Mouse (Mus musculus) lung, embryonic 15.5 days (tissue): ENCODE measurements around the gene Plppr5. TPM values are rescaled to one million over a fixed set of nuclear protein-coding genes. Genes with fewer than 3 reads are reported as not detected.

Source experiments
- ATAC-seq: fragments of 200-750 bp; cut with Nextera tagmentation; 2 replicates; pipeline ENCODE4 v1.8.0; 2017; ENCODE audit warnings: moderate number of reproducible peaks, borderline replicate concordance; ENCODE audit not compliant: low FRiP score, low TSS enrichment; ENCODE audit errors: extremely low read depth
- H3K27ac ChIP-seq: fragments of 300-500 bp; sonication (generic); 2 replicates; pipeline ENCODE4 v1.5.1; 2015; ENCODE audit warnings: moderate library complexity, mild to moderate bottlenecking, inconsistent platforms
- H3K27me3 ChIP-seq: fragments of 300-500 bp; sonication (generic); 2 replicates; pipeline ENCODE4 v1.6.1; 2015; ENCODE audit warnings: inconsistent platforms
- H3K36me3 ChIP-seq: fragments of 300-500 bp; sonication (generic); 2 replicates; pipeline ENCODE4 v1.6.1; 2015; ENCODE audit warnings: inconsistent platforms
- H3K4me1 ChIP-seq: fragments of 300-500 bp; sonication (generic); 2 replicates; pipeline ENCODE4 v1.6.1; 2015; ENCODE audit warnings: inconsistent platforms
- H3K4me2 ChIP-seq: fragments of 300-500 bp; sonication (generic); 2 replicates; pipeline ENCODE4 v1.6.1; 2015; ENCODE audit warnings: inconsistent platforms, mild to moderate bottlenecking, moderate library complexity
- H3K4me3 ChIP-seq: fragments of 300-500 bp; sonication (generic); 2 replicates; pipeline ENCODE4 v1.5.1; 2015; ENCODE audit warnings: mild to moderate bottlenecking, inconsistent platforms
- H3K9ac ChIP-seq: fragments of 300-500 bp; sonication (generic); 2 replicates; pipeline ENCODE4 v1.6.1; 2015; ENCODE audit warnings: inconsistent platforms
- H3K9me3 ChIP-seq: fragments of 300-500 bp; sonication (generic); 2 replicates; pipeline ENCODE4 v1.6.1; 2016; ENCODE audit warnings: inconsistent platforms
- WGBS: fragments of 180-500 bp; shearing (Covaris S2); methylation state at CpG from one replicate; pipeline ENCODE4 v1.1.7; 2015; 5-methylcytosine and 5-hydroxymethylcytosine counted together
- polyA plus RNA-seq: library from polyadenylated mRNA; unstranded; fragments of >200 nt; fragmentation: Nextera tagmentation; extraction: Ambion mirVana; gene quantifications from 2 replicates; pipeline ENCODE4 v1.2.1, GENCODE M21; 2015

The Plppr5 gene
- polyA plus RNA-seq, 1 experiment from 2014 or later: 1.5 TPM

DNA sequence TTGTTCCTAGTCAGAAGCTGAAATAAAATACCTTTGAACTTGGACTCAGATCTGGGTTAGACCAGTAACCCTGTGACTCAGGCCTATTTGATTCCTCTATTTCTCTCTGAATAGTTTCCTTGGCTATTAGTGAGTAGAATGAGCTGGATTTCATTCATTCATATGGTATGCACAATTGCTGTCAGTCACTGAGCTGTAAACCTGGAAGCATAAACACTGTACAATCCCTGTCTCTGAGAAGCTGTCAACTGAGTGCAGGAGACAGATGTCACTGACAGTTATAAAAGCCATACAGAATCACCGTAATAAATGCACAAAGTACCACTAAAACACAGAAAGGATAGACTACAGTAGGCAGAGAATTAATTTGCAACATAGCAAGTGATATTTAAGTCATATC, 40.2 kb downstream of the Plppr5 start:
- Histone ChIP-seq H3K4me2 (no peak overlapping the region), H3K9me3 (no peaks in the 10 kb centered on the region), H3K36me3 (no peaks in the 10 kb centered on the region), H3K4me3 (no peak overlapping the region), H3K9ac (no peak overlapping the region), H3K27me3 (no peaks in the 10 kb centered on the region), H3K27ac (no peak overlapping the region), H3K4me1 (0 out of 2 replicates have a peak, but pooled peaks cover 3% of the 10 kb centered on the region)
- no peak for ATAC-seq
- 40% methylated on average over 1 of the region's 1 CpGs for WGBS

DNA sequence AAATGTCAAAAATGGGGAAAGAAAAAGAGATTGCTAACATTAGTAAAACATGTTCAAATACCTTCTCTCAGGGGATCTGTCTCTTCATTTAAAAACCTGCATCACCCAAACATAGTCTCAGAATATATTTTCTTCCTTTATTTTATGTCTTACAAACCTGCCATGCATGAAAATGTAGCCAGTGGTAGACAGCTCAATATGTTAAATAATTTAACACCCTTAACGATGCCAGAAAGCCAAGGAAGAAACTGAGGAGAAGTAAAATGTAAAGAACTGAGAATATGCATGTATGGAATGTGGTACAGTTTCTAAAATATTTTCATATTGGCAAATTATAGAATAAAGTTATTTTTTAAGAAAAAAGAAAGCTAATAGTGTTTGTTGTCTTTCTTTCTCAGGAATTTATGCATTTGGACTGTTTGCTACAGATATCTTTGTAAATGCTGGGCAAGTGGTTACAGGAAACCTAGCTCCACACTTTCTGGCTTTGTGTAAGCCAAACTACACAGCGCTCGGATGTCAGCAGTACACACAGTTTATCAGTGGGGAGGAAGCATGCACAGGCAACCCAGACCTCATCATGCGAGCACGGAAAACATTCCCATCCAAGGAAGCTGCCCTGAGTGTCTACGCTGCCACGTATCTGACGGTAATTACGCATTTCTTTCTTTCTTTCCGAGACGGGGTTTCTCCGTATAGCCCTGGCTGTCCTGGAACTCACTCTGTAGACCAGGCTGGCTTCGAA, 50.8 kb downstream of the Plppr5 start:
- H3K4me3 ChIP-seq: no peak overlapping the region
- 88% methylated on average over 13 of the region's 13 CpGs for WGBS
- no peak overlapping the region for H3K4me2 ChIP-seq
- H3K36me3 ChIP-seq: no peaks in the 10 kb centered on the region
- no peaks in the 10 kb centered on the region for H3K4me1 ChIP-seq
- no peak overlapping the region for H3K27ac ChIP-seq
- no peaks in the 10 kb centered on the region for H3K9me3 ChIP-seq
- H3K27me3 ChIP-seq: no peaks in the 10 kb centered on the region
- no peak for ATAC-seq
- H3K9ac ChIP-seq: no peak overlapping the region

DNA sequence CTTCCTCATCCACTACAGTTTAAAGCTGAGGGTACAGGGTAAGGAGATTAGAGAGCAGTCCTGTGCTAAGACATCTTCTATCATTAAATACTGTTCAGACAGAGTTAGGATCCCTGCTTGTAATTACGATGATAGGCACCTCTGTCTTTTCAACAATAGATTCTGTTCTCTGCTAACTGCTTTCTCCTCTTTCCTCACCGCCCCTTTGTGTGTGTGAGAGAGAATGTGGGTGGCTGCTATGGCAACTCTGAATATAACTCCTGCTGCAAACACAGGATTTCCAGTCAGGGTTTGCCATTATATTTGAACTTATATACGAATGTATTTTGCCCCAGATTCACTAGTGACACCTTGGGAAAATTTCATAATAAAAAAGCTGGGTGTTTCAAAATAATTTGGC, 54.2 kb downstream of the Plppr5 start:
- no peaks in the 10 kb centered on the region for H3K27me3 ChIP-seq

DNA sequence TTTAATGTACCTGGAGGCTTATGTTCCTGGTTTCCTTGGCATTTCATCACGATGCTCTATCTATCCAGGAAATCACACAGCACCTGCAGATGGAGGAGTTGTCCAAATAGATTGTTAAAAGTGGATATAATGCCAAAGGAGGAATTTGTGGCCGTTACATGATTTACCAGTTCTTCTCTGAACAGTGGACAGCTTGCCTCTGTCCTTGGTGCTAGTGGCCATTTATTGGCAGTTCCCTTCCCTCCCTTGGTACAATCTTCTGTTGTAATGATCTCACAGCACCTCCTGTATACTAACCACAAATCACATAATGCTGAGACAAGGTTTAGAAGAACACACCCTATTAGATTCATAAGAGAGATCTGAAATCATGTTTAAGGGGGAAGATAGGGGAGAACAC, 55.7 kb downstream of the Plppr5 start:
- Histone ChIP-seq H3K4me1 (no peaks in the 10 kb centered on the region; the same call in 1 of the 2 replicates), H3K4me3 (no peak overlapping the region), H3K27ac (no peak overlapping the region), H3K36me3 (no peaks in the 10 kb centered on the region), H3K4me2 (no peak overlapping the region), H3K9ac (no peak overlapping the region), H3K9me3 (no peaks in the 10 kb centered on the region), H3K27me3 (no peaks in the 10 kb centered on the region)
- no peak for ATAC-seq
- WGBS: 40% methylated on average over 2 of the region's 2 CpGs

More for the DNA sequence above, 54.2 kb downstream of the Plppr5 start:
- Histone ChIP-seq H3K4me2 (no peak overlapping the region), H3K4me3 (no peak overlapping the region), H3K36me3 (no peaks in the 10 kb centered on the region), H3K9ac (no peak overlapping the region), H3K27ac (no peak overlapping the region), H3K9me3 (no peaks in the 10 kb centered on the region), H3K4me1 (no peaks in the 10 kb centered on the region)
- WGBS: 68% methylated on average over 3 of the region's 3 CpGs
- ATAC-seq: no peak

DNA sequence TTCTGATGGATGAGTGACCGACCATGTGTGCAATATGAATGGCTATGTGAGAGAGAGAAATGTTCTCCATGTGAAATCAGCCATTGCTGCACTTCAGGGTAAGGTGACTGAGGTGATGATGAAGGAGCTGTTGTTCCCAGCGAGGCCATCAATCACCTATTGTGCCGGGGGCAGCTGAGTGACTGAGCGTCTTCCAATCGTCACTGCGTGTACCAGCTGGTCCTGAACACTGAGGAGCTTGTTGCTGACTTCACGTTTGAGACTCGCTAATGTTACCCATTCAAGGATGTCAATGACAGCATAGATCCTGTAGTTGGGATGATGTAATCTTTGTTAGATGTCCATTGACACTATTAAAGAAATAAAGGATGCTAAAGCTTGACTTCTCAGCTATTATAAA, 74.0 kb downstream of the Plppr5 start:
- H3K9ac ChIP-seq: no peak overlapping the region
- no peaks in the 10 kb centered on the region for H3K36me3 ChIP-seq
- no peak overlapping the region for H3K4me2 ChIP-seq
- H3K27ac ChIP-seq: no peak overlapping the region
- no peak overlapping the region for H3K4me3 ChIP-seq
- H3K9me3 ChIP-seq: no peaks in the 10 kb centered on the region
- H3K4me1 ChIP-seq: no peaks in the 10 kb centered on the region
- 51% methylated on average over 8 of the region's 8 CpGs for WGBS
- ATAC-seq: no peak
- H3K27me3 ChIP-seq: no peaks in the 10 kb centered on the region

DNA sequence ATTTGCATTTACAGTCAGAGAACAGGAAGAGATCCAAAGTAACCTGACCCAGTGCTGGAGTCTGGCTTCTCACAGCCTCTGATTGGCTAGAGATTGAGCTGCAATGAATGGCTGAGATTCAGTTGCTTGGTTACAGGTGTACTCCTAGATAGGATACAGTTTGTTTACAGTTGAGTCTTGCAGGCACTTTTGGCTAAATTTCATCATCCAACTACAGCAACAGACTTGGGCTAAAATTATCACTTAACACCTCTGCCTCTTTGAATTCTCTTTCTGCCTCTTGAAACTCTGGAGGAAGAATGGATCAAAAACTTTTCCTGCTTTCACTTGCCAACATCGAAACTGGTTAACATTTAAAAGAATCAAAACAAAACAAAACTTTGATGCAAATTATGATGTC, 89.7 kb downstream of the Plppr5 start:
- no peak overlapping the region for H3K9ac ChIP-seq
- H3K27me3 ChIP-seq: no peaks in the 10 kb centered on the region
- H3K4me1 ChIP-seq: no peaks in the 10 kb centered on the region
- no peak overlapping the region for H3K27ac ChIP-seq
- H3K4me2 ChIP-seq: no peak overlapping the region
- no peak for ATAC-seq
- no peaks in the 10 kb centered on the region for H3K36me3 ChIP-seq
- H3K4me3 ChIP-seq: no peak overlapping the region
- 72% methylated on average over 1 of the region's 1 CpGs for WGBS
- no peaks in the 10 kb centered on the region for H3K9me3 ChIP-seq

DNA sequence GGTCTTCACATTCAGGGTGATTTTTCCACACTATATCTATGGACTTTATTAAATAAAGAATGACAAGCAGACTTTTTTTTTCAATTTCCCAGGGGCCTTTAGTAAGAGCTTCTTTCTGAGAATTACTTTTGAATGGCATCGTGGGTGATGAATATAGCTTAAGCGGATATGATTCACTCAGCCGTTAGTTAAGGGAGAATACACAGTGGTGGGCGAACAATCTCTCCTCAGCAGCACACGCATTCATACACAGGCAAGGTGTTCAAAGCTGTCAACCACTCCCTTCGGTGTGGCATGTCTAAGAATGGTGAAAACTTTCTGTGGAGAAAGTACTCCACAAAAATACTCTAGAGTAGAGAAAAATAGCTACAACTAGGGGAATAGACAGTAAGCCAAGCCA, 104.6 kb downstream of the Plppr5 start:
- H3K36me3 ChIP-seq: no peaks in the 10 kb centered on the region
- H3K9me3 ChIP-seq: no peaks in the 10 kb centered on the region
- H3K4me1 ChIP-seq: no peaks in the 10 kb centered on the region
- ATAC-seq: no peak
- H3K4me2 ChIP-seq: no peak overlapping the region
- H3K27me3 ChIP-seq: no peaks in the 10 kb centered on the region
- H3K27ac ChIP-seq: no peak overlapping the region
- WGBS: 90% methylated on average over 6 of the region's 6 CpGs
- H3K4me3 ChIP-seq: no peak overlapping the region
- H3K9ac ChIP-seq: no peak overlapping the region

DNA sequence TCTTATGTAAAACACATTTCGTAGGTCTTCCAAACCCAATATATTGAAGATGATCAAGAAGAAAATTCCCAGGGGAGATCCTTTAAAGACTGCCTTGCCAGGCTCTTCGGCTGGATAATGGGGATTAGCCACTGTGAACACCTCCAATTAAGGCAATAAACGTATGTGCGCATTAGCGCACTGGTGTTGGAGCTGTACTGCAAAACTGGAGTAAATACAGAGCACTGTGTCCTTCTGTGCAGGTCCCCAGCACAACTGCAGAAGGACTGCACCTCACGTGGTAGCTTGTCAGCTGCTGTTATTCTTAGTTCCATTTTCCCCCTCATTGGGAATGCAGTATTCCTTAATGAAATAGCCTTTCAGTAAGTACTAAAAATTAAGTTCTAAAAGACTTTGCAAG, 110.0 kb downstream of the Plppr5 start:
- H3K4me1 ChIP-seq: no peaks in the 10 kb centered on the region

DNA sequence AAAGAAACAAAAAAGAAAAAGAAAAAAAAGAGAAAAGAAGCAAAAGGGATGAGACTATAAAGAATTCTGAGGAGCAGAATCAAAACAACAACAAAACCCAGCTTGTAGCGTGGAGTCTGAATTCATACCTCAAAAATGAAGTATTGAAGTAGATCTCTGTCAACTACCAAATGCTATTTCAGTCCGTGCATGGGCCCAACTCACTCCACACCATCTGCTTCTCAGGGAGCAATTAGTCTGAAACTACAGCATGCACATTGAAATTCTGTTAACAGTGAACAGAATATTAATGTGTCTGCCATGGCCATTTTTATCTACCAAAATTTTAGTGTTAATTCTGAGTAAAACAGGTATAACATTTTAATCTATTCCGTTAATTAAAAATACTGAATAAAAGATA, 111.4 kb downstream of the Plppr5 start:
- H3K4me3 ChIP-seq: no peak overlapping the region
- no peaks in the 10 kb centered on the region for H3K4me1 ChIP-seq
- no peak overlapping the region for H3K4me2 ChIP-seq
- H3K9ac ChIP-seq: no peak overlapping the region
- ATAC-seq: no peak
- WGBS: 86% methylated on average over 3 of the region's 3 CpGs
- H3K27me3 ChIP-seq: no peaks in the 10 kb centered on the region
- no peak overlapping the region for H3K27ac ChIP-seq
- H3K9me3 ChIP-seq: no peaks in the 10 kb centered on the region
- H3K36me3 ChIP-seq: no peaks in the 10 kb centered on the region

More for the DNA sequence above, 110.0 kb downstream of the Plppr5 start:
- ATAC-seq: no peak
- 81% methylated on average over 6 of the region's 6 CpGs for WGBS
- H3K36me3 ChIP-seq: no peaks in the 10 kb centered on the region
- no peaks in the 10 kb centered on the region for H3K9me3 ChIP-seq
- H3K4me3 ChIP-seq: no peak overlapping the region
- H3K9ac ChIP-seq: no peak overlapping the region
- H3K27ac ChIP-seq: no peak overlapping the region
- no peaks in the 10 kb centered on the region for H3K27me3 ChIP-seq
- no peak overlapping the region for H3K4me2 ChIP-seq

DNA sequence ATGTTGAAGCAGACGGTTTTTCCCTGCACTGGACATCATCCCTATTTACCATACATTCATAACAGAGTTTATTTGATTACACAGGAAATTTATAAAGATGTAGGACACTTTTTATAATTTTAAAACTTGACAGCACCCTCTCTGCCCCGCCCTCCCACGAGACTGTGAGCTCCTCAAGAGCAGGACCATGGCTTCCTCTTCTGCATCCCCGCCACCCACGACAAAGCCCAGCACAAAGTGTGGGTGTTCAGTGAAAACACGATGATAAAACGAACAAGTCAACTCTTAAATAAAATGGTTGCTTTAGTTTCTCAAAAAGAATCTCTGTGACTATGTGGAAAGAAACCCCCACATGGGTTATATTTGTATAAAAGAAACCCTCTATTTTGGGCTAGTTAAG, 112.0 kb downstream of the Plppr5 start:
- Histone ChIP-seq H3K9me3 (no peaks in the 10 kb centered on the region), H3K4me2 (no peak overlapping the region), H3K9ac (no peak overlapping the region), H3K27ac (no peak overlapping the region), H3K27me3 (no peaks in the 10 kb centered on the region), H3K4me1 (no peaks in the 10 kb centered on the region), H3K4me3 (no peak overlapping the region), H3K36me3 (no peaks in the 10 kb centered on the region)
- no peak for ATAC-seq
- WGBS: 83% methylated on average over 7 of the region's 7 CpGs

DNA sequence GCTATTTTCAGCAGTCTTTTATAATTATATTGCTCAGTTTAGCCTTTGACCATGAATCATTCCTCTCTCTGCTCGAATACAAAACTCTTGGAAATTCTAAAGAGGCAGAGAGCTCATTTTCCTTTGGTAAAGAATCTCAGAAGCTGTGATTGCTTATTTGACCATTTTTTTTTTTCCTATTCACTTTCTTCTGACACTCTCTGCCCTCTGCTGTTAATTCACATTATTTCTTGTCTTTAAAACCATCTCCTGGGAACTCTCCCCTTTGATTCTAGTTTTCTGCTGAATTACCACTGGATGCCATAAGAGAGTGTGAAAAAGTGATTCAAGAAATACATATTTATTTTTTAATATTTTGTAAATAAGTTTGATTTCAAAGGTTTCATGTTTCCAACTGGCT, 120.1 kb downstream of the Plppr5 start:
- no peak for ATAC-seq
- Histone ChIP-seq H3K4me3 (no peak overlapping the region), H3K9me3 (no peaks in the 10 kb centered on the region), H3K36me3 (no peaks in the 10 kb centered on the region), H3K27me3 (no peaks in the 10 kb centered on the region), H3K9ac (no peak overlapping the region), H3K4me2 (no peak overlapping the region), H3K4me1 (no peaks in the 10 kb centered on the region), H3K27ac (no peak overlapping the region)
- WGBS: 46% methylated on average over 1 of the region's 1 CpGs

DNA sequence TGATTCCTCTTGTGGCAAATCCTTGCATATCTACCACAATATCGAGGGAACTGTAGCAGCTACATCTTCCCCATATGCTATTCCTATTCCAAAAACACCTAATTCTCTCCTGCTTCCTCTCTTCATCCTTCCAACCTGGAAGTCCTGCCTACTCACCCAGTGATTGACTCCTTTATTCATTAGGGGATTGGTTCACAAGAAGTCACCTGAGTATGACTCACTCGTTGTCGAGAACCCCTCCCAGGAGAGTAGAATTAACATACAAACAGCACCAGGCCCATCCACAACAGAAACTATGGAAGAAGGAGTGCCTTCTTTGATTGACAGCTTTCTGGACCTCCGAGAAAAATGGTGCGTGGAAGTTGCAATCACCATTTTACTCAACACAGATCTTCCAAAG, 121.7 kb downstream of the Plppr5 start:
- H3K9ac ChIP-seq: no peak overlapping the region
- WGBS: 86% methylated on average over 5 of the region's 5 CpGs
- ATAC-seq: no peak
- no peaks in the 10 kb centered on the region for H3K27me3 ChIP-seq
- H3K4me2 ChIP-seq: no peak overlapping the region
- no peaks in the 10 kb centered on the region for H3K4me1 ChIP-seq
- no peaks in the 10 kb centered on the region for H3K9me3 ChIP-seq
- H3K36me3 ChIP-seq: no peaks in the 10 kb centered on the region
- H3K27ac ChIP-seq: no peak overlapping the region
- no peak overlapping the region for H3K4me3 ChIP-seq

DNA sequence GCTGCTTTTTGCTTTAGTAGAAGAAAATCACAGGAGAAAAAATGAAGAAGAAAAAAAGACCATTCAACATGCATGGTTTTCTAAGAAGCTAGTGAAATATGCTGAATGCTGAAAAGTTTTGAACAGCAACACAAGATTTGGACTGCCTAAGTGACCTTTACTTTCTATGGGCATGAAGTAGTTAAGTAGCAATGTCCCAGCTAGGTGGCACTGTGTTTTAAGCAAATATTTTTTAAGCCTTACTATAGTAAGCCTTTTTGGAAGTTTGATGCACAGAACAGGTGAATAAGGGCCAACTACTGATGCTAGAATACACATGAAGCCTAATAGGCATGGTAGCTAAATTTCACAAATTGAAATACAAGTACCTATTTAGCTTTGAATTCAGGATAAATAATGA, 134.2 kb downstream of the Plppr5 start:
- H3K27ac ChIP-seq: no peak overlapping the region
- H3K4me2 ChIP-seq: no peak overlapping the region
- H3K9me3 ChIP-seq: no peaks in the 10 kb centered on the region
- no peak overlapping the region for H3K9ac ChIP-seq
- no peaks in the 10 kb centered on the region for H3K36me3 ChIP-seq
- H3K27me3 ChIP-seq: no peaks in the 10 kb centered on the region
- no peak for ATAC-seq
- H3K4me3 ChIP-seq: no peak overlapping the region
- no peaks in the 10 kb centered on the region for H3K4me1 ChIP-seq
